Mouse (Mus musculus) naive thymus-derived CD4-positive, alpha-beta T cell, adult 2 months (primary cell): ENCODE measurements at regions not wholly inside any gene's neighbourhood (a gene's known extent, or its start where the extent isn't known, plus 50 kb on each side); places are given as distances from the start of the nearest gene placed in this dataset.

Experiments
- DNase-seq: peaks from one replicate; pipeline ENCODE4 v3.0.0-alpha.2; 2011; ENCODE audit warnings: low read depth

DNA sequence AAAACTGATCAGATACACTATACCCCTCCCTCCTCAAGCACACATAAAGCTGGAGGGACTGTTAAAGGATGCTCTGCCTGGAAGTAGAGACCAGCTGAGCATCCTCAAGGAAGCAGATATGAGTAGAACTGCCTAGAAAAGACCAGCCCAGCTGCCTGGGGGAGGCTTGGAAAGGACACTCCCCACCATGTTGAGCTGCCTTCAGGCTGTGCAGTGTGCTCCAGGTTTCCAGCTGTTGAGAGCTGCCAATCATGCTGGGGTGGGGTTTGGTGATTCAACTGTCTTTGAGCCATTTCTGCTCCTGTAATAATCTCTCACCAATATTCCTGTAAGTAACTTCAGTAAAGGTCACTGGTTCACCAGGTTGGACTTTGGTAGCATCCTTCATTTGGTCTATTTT is 110.4 kb downstream of the Fgf9 start:
- DNase-seq: no peak

DNA sequence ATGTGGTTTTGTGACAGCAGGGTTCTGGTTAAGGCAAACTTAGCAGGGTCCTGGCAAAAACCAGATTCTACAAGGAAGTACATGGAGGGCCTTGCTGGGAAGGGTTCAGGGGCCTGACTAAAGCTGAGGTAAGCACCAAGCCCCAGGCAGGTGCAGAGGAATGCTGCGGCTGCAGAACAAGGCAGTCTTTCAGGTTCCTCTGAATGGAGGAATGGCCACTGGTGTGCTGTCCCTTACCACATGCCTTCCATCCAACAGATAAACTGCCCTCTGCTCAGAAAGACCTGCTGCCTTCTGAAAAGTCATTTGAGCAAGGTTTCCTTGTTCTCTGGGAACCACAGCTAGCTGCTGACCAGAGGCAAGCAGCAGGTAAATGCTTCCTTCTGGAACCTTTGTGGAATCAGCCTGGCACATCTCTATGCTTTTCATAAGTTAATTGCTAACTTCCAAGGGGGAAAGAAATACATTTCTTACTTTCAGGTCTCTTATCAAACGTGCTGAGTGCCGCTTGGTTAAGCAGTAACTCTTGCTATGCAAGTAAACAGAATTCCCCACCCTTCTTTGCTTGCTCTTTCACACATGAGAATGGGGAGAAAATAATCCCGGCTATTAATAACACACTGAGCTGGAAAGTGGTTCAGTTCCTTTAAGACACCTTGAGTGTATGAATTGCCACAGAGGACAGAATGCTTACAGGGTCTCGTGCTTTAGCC is 105.5 kb downstream of the Fgf9 start:
- DNase-seq: no peak

DNA sequence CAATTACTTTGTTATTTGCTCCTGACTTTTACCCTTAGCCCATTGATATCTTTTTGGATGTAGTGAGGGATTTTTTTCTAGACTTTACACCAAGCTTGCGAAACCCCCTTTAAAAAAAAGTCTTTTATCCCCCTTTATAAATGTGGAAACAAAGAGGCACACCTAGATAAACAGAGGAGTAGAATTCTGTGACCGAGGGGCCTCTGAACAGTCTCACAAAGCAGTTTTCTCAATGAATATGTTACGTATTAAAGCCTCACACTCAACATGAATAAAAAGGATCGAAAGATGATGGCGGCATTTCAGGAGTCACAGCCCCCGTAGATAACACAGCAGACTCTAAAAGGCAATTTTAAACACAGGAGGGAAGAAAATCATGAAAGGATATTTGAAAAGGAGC is 104.2 kb downstream of the Fgf9 start:
- no peak for DNase-seq

DNA sequence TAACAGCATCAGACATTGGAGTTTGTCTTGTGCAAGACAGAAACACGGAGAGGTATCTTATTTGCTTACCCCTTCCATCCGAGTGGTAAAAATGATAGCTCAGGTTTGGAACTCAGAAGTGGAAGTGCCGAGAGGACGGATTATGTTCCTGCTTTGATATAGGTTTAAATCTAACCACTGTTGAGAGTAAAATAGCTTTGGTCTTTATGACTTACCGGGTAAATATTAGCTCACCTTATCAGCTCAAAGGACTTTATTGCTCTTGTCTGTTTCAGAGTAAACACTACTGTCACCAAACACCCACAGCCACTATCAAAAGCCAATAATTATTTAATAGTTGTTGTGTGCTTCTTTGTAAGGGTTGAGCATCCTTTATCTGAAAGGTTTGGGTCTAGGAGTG is 98.6 kb downstream of the Fgf9 start:
- no peak for DNase-seq
